Mouse (Mus musculus): Measurements from ENCODE around the gene Snapc3.

The Snapc3 gene

DNA sequence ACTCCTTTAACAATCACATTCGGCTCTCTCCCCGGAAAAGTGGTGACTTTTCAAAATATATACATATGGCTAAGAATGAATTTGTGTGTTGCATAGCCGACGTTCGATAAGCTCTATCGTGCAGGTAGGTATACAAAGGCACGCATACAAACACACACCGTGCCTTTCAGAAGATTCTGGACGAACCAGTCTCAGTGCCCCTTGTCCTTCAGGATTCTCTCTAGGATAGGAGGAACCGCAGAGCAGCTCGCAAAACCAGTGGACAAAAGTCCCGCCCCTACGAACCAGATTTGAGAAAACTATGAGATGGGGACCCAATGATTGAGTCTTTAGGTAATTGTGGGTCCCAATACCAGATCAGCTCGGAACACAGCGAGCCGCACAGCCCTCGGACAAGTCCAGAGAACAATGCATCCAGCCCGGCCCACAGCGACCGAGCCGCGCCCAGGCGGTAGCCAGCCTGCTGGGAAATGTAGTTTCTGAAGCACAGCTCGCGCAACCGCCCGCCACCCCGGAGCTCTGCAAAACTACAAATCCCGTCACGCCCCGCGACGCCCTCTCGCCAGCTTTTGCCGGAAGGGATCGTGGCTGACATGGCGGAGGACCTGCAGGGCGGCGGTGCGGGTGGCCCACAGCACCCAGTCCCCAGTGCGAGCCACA, at the start of gene Snapc3:
Snapc3 (plus strand) TSS at position 565 of the 660 bp plus-strand sequence.
- peak; percentile 95 to 97 for DNase-seq

DNA sequence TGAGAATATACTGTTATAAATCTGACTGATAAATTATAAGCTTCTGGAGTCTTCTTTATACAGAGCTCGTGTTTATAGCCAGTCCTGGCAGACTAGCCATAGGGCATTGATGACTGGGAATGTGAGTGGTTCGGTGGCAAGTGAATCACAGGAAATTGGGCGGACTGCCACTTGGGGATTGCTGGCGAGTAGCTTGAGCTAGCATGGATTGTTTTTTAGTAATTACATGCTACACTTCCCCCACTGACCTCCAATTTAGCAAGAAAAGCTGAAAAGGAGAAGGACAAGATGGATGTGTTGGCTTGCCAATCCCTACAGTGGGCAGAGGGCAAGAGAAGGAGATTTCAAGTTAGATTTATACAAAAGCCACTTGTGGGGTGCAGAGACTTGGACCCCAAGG, 44.1 kb upstream of the Snapc3 start:
- DNase-seq = no peak

DNA sequence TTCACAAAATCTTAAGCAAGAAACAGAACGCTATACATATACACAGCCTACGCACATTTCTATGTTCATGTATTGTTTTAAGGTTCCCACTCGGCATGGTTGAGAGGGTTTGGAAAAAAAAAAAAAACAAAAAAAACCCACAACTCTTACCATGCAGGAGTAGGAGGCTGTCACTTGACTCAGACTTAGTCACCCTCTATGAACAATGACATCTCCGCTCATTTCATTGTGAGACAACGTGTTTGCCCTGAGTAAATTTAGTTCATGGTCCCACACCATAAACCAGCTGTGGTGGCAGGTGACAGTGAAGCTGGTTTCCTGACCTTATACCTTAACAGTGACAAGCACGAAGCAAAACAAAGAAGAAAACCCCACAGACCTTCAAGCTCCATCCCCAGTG, 41.9 kb upstream of the Snapc3 start:
- DNase-seq = no peak

DNA sequence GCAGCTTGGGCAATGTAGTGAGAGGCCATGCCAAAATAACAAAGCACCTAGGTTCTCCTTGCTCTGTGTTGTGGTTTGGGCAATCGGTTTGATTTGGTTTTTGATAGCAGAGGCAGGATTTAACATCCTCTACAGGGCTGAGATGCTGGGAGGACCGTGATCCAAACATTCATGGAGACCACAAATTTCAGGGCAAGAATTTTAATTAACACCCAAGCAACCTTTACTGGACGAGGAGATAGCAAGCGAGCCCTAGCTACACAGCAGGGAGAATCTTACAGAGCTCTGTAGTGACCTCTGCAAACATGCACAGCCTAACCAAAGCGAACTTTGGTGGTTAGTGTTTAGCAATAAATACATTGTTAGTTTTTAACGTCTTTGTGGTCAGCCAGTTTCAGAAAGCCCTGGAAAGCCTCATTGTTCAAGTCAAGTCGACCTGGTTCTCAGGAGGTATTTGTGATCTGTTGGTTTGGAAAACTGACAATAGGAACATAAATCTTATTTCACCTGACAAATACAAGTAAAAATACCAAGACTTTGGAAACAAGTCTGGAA, 41.0 kb upstream of the Snapc3 start:
- DNase-seq = no peak

DNA sequence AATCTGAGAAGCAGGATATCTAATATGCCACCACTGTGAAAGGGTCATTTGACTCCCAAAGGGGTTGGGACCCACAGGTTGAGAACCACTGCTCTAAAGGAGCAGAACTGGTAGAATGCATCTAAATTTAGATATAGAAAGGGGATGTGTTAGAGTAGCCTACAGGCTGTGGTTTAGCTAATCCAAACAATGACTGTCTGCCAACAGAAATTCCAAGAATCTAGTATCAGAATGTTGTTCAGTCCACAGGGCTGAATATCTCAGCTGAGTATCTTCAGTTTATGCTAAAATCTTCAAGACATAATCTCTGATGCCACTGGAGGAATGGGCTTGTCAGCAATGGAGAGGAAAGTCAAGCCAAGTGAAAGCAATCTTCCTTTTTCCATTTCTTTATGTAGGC, 38.5 kb upstream of the Snapc3 start:
- no peak for DNase-seq

DNA sequence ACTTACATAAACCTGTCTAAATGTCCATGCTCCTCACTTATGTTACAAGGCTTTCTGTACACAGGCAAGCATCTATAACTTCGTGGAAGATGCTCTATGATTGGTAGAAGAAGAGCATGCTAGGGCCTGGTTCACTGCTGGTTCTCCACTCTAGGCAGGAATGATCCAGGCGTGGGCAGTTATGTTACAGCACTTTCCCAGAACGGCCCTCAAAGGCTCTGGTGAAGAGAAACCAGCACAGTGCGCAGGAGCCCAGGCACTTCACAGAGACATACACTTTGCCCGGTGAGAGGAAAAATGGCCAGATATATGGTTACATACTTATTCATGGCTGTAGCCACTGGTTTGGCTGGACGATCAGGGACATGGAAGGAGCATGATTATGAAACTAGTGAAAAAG, 37.8 kb upstream of the Snapc3 start:
- DNase-seq = no peak

DNA sequence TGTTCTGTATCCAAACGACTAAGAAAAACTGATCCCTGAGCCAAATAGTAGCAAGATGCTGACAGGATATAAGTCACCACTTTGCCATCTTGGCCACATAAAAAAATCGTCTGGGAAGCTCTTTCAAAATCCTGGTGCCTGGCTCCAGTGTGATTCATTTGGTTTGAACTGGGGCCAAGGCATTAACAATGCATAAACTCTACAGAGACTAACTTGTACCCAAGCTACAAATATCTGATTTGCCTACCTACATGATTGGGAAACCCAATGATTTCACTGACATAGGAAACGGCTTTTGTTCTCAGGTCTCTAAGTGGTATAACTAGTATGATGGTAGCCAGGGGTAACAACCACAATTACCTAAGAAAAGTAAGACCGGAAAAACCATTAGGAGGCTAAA, 37.3 kb upstream of the Snapc3 start:
- DNase-seq = no peak

DNA sequence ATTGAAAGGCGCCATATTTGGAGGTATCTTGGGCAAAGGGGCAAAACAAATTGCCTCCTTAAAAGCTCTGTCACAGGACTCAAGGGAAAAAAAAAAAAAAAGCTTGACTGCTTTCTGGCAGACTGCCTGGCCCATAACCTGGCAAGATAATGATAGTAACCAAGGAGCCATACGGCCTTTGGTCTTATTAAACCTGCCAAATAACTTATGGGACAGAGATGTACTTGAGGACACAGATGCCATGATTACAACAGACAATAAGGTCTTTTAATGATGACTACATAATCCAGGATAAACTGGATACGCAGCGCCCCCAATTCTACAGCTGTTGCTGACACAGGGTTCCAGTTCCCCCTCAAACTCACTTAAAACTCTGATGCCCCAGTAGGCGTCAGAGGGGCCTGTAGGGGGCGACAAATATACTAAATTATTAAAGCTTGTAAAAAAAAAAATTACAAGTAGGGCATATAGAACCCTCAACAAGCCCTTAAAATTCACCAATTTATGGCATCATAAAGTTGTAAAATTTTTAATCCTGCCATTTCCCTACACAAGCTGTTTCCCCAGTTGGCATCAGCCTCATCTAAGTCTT, 33.5 kb upstream of the Snapc3 start:
- peak; percentile 1 to 17 for DNase-seq

DNA sequence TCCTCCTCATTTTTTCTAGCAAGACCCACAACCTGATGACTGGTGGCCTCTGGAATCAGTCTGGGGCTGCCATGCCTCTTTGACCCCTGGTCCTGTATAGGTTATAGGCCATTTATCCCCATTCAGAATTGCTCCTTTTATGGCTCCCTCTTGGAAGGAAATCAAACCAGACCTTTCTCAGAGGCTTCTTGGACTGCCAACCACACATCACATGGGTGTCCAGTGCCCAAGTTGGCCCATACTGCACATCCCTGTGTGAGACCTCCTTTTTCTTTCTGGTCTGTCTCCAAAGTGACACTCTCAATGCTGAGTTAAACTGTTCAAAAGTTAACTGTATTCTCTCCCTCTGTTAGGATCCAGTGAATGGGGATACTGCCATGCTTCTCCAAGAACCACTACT, 32.4 kb upstream of the Snapc3 start:
- no peak for DNase-seq

DNA sequence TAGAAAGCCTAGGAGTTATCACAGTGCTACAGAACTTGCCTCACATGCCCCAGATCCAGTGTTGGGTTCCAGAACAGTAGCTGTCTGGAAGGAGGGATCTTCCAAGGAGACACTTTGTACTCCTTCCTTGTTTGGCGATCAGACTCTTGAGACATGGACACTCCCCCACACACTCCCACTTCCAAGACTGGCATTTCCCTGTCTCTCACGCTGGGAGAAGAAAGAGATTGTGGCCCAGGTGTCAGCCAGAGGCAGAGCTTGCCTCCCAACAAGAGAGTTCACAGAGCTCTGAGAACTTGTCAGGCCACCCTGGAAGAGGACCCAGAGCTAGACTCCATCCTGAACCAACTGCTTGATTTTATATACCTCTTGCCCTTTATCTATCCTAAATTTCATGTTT, 27.0 kb upstream of the Snapc3 start:
- DNase-seq = no peak

DNA sequence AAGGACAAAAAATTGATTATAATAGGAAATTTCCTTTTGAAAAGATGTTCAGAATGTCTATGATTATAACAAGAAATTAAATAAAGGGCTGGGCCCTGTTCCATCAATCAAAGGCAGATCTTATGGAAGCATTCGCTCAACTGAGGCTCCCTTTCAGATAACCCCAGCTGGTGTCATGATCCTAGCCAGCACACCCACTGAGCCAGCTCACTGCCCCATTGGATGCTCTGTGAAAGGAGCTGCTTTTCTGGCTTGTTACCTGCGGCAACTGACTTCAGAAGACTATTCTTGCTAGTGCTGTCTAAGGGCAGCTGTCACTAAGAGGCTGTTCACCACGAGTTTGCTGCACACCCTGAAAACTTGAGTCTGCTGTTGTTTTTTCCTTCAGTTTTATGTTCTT, 25.6 kb upstream of the Snapc3 start:
- no peak for DNase-seq

DNA sequence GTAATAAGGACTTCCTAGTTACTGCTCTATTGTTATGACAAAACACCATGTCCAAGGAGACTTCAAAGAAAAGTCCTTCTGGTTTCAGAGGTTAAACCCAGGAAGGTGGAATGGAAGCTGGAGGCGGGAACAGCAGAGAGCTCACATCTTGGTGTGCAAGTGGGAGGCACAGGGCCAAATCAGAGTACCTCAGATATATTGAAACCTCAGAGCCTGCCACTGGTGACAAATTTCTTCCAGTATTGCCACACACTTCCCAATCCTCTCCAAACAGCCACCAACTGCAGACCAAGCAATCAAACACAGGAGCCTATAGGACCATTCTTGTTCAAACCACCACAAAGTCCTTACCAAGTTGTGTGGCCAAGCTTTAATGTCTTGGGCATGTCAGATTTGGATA, 23.8 kb upstream of the Snapc3 start:
- DNase-seq = no peak

DNA sequence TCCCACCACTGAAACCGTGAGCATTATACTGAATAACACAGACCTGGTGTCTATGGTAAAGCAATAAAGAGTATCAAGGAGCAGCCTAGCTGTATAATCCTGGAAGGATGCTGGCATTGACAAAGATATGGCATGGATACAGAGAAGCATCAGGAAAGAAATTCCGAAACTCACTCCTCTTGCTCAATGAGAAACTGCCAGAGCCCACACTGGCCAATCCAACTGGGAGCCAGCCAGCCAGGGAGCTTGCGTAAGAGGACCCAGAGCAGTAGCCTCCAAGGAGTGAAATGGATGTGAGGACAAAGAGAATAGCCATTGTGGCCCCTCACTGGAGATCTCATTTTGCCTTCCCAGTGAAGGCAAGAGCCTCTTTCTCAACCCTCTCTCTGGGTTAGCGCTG, 21.2 kb upstream of the Snapc3 start:
- DNase-seq = no peak

DNA sequence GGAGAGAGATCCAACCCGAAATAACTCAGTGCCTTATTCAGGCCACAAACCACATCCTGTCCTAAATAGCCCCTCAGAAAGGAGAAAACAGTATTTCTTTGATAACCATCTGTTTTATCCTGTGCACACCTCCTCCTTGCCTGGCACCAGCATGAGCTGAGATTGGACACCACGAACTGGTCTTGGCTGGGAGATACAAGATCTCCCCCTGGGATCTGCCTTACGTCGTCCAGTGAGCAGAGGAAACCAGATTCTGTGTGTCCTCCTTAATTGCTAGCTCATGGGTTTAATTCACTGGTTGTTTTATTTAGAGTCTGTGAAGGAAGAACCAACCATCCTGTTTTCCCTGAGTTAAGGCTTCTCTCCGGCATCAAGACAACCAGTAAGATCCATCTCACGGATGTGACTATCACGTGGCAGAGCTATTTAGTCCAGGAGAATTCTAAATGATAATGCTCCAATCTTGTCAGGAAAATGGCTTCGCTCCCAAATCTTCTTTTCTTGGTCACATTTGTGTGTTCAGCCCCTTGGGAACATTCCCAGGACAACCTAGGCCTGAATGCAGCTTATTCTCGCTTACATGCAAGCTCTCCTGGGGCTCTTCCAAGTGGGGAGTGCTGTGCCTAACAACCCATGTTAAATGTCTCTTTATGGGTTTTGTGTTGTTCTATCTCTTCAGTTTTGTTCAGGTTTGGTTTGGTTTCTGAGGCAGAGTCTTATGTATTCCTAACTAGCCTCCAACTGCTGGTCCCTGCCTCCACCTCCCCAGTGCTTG, 20.3 kb upstream of the Snapc3 start:
- DNase-seq = no peak

DNA sequence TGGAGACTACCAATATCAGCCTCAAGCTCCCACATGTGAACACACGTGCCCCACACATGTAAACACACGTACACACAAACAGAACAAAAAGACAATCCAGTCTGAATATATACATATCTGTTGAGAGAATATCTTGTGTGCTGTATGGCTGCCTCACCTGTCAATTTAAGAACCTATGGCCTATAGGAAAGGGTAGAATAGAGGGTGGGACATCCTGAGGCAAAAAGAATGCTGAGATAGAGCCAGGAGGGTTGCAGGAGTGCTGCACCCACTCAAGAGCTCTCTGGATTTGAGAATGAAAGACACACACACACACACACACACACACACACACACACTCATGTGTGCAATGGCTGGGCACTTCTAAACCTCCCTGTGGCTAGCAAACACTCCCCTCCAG, 19.0 kb upstream of the Snapc3 start:
- DNase-seq = no peak

DNA sequence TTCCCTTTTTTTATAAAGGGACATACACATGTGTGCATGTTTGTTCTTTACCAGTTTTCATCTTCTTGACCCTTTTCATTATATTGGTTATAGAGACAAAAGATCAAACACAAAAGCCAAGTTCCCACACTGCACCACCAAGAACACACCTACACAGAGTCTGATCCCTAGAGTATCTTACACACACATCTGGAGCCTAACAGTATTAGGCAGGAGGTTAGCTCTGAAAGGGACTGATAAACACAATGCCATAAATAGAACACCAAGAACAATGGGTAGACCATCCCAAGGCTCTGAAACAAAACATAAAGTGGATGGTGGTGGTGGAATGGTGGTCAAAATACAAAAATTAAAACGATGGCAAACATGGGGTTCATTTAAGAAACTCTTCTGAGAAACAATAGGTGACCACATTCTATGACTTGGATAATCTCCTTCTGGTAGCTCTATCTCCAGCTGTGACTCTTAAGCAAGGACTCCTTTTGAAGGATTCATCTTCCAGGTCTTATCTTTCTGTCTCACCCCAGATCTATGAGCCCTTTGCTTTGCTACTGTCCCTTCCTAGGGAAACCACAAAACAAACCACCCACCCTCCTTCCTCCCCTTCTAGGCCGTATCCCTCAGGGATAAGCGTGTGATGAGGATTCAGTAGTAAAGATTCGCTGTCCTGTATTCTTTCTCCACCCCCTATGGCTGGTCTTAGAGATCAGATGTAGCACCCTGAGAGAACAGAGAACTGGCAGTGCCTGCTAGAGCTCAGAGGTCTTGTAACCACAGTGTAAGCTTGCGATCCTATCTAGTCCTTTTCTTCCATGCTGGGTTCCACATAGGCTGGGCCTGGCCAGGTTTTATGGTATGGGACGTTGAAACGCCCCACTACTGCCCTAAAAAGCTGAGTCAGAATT, 16.6 kb upstream of the Snapc3 start:
- DNase-seq = no peak

DNA sequence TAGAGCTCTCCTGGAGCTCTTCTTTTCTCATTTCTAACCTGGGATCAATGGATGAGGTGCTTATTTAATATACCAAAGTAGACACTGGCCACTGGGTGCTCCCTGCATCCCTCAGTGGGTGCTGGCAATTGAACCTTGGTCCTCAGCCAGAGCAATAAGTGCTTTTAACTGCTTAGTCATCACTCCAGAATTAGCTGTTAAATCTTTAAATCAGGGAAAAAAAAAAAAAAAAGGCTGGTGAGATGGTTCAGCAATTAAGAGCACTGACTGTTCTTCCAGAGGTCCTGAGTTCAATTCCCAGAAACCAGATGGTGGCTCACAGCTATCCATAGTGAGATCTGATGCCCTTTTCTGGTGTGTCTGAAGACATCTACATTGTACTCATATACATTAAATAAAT, 15.8 kb upstream of the Snapc3 start:
- DNase-seq = no peak

DNA sequence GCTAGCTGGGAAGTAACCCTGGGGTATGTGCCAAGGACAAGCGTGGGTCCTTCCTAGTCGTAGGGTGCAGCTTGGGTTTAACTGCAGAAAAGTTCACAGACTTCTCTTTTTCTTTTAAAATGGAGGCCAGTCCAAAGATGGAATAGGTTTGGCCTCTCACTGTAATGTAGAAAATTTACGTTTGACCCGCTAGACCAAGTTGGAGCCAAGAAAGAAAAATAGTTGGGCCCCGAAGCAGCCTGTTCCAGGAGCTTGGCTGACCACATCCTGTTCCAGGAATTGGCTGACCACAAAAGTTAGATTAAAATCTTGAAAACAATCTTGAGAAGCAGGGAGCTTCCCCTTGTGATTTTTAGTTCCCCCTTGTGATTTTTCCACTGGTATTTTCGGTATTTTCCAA, 9.8 kb upstream of the Snapc3 start:
- no peak for DNase-seq

DNA sequence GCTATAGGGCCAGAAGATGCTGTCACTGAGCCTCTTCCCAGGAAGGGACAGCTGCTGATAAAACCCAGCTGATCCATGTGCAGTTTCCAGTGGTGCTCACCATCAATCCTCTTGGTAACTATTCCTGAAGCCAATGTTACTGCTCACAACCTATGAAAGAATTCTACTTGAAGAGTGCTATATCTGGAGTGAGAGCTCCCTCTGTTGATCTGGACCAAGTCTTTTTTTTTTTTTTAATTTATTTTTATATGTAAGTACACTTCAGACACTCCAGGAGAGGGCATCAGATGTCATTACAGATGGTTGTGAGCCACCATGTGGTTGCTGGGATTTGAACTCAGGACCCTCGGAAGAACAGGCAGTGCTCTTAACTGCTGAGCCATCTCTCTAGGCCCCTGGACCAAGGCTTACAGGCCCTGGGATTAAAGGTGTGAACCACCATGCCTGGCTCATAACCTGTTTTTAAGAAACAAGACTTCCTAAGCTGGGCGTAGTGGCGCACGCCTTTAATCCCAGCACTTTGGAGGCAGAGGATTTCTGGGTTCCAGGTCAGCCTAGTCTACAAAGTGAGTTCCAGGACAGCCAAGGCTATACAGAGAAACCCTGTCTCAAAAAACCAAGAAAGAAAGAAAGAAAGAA, 7.5 kb upstream of the Snapc3 start:
- DNase-seq = no peak

DNA sequence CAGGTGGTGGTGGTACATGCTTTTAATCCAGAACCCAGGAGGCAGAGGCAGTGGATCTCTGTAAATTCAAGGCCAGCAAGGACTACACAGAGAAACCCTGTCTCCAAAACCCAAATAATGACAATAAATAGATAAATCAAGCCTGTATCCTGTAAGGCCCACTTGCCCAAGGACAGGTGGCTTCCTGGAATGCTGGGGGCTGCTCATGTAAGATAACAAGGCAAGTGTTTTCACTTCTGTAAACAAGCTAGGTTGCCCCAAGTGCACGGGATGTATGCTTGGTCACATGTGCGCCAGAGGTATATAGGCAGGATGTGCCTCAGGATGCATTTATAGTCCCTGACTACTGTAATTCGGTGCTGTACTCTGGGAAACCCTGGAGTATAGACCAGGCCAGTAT, 5.5 kb upstream of the Snapc3 start:
- DNase-seq = no peak

DNA sequence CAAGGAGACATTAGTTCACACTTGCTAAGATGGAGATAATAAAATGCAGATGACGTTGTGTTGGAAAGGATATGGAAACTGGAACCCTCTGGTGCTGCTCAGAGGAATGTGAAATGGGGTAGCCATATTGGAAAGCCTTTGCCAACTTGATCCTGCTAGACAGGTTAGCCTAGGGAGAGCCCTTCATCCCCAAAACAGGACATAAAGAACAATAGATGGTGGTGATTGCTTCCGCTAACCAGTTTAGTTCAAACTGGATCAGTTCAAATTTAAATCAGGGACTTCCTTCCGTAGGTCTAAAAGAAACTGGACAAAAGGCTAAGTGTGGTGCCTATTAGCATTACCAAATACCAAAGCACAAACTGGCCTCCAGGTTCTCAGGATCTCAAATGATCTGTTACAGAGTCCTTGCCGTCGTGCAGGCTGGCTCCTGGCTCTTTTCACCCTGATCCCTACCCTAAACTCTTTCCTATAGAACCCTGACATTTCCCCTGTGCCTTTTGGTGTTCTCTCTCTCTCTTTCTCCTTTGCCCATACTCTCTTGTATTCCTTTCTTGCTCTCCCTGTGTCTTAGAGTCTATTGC, 3.2 kb upstream of the Snapc3 start:
- no peak for DNase-seq

DNA sequence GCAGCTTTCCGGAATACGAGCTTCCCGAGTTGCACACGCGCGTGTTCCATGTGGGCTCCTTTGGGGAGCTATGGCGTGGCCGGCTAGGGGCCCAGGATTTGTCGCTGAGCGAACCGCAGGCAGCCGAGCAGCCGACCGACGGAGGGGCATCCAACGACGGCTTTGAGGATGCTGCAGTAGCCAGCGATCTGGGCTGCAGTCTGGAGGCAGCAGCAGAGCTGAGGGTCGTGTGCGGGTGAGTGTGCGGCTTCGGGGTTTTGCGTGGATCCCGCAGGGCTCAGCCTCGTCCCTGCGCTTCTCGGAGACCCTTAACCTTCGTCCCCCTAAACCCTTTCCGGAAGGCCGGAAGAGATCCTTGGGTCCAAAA, 279 bp downstream of the Snapc3 start:
- DNase-seq = no peak
